Comparison of ENCODE assay signal across 10 mouse cellular contexts in genomic region chr17:79781733-79782663, GRCm38 (mm10).
DNase-seq lines count a peak whose midpoint lies in the region; TF ChIP-seq lines count a peak whose summit lies in the region.
"Had no signal": no experiment of that assay in that cellular context is flagged by ENCODE, and none has a peak within 500 bp of the region (broad histone marks: within the 10 kb centered on the region; RNA-seq: fewer than 3 reads in every experiment).

No protein-coding gene starts in this region.

- no peak for TF ChIP-seq CTCF in gastrocnemius, adult 2 months (IDR thresholded peaks at IDR 0.05)

- H3K27ac ChIP-seq in gastrocnemius, adult 2 months, result peak overlapping the region; percentile 65; the same call in 1 of the 2 replicates
- no peak overlapping the region for H3K27ac ChIP-seq in midbrain, embryonic 10.5 days (replicated peaks)
- H3K27ac ChIP-seq: embryonic facial prominence, embryonic 12.5 days; heart, embryonic 15.5 days had no signal

- H3K4me1 ChIP-seq in midbrain, embryonic 10.5 days, result no peaks in the 10 kb centered on the region
- H3K4me1 ChIP-seq: embryonic facial prominence, embryonic 12.5 days; heart, embryonic 15.5 days had no signal

- WGBS in midbrain, embryonic 10.5 days, result 90% methylated on average over 13 of the region's 13 CpGs

- peaks cover 16% of the 10 kb centered on the region for H3K9me3 ChIP-seq in midbrain, embryonic 10.5 days (replicated peaks)
- H3K9me3 ChIP-seq: embryonic facial prominence, embryonic 12.5 days; heart, embryonic 15.5 days had no signal

- no peak overlapping the region for H3K4me3 ChIP-seq in gastrocnemius, adult 2 months
- H3K4me3 ChIP-seq in midbrain, embryonic 10.5 days, result no peak overlapping the region
- H3K4me3 ChIP-seq: embryonic facial prominence, embryonic 12.5 days; heart, embryonic 15.5 days had no signal

- H3K36me3 ChIP-seq in midbrain, embryonic 10.5 days, result no peaks in the 10 kb centered on the region
- H3K36me3 ChIP-seq: embryonic facial prominence, embryonic 12.5 days; heart, embryonic 15.5 days had no signal

- H3K27me3 ChIP-seq in midbrain, embryonic 10.5 days (ENCODE audit: low read depth, poor library complexity, severe bottlenecking), result no peaks in the 10 kb centered on the region
- H3K27me3 ChIP-seq: embryonic facial prominence, embryonic 12.5 days; heart, embryonic 15.5 days had no signal

- intact Hi-C loops in gastrocnemius, adult 2 months (cut with DNase I), result no loop called here
- intact Hi-C loops in heart, postnatal 36 days (cut with DNase I), result no loop called here

- peak; percentile 79 for DNase-seq in gastrocnemius, adult 2 months
- DNase-seq in gastrocnemius, postnatal 10 days, result no peak
- DNase-seq in adrenal gland, adult 8-10 months, result peak; percentile 48
- peak; percentile 68 to 72 for DNase-seq in heart, postnatal 36 days
- DNase-seq in lung, postnatal 36 days, result peak; percentile 82
- no peak for DNase-seq in embryo, embryonic 10.5 days (ENCODE audit: low spot score)
- no peak for DNase-seq in midbrain, embryonic 10.5 days (ENCODE audit: low spot score)
- no peak for DNase-seq in right cerebral cortex, postnatal 10 days (ENCODE audit: low spot score in 2 of 2)

Comparison
In these comparisons a context has a peak if more than half of its experiments do, and no peak if none do; other contexts are left out.
1. DNase-seq: peak in gastrocnemius, adult 2 months (single experiment), adrenal gland, adult 8-10 months (single experiment), heart, postnatal 36 days (2 of 2) and lung, postnatal 36 days (single experiment); none in gastrocnemius, postnatal 10 days (single experiment), embryo, embryonic 10.5 days (single experiment), midbrain, embryonic 10.5 days (single experiment) and right cerebral cortex, postnatal 10 days (0 of 2).